Mouse (Mus musculus) hindbrain, embryonic 14.5 days (tissue): ENCODE data around the gene Ksr1. TPM values are rescaled to one million over a fixed set of nuclear protein-coding genes. Genes with fewer than 3 reads are reported as not detected.
"Not testable (repeated sequence)": the region's sequence is repeated elsewhere in the genome, so short reads cannot be mapped to it uniquely, and the experiment has no call there.

Experiments
- ATAC-seq: fragments of 200-750 bp; cut with Nextera tagmentation; 2 replicates; pipeline ENCODE4 v1.8.0; 2017; ENCODE audit warnings: moderate number of reproducible peaks, mild to moderate bottlenecking, moderate TSS enrichment, moderate library complexity; ENCODE audit not compliant: low FRiP score
- DNase-seq: peaks from one replicate; pipeline ENCODE4 v3.0.0-alpha.2; 2015; ENCODE audit warnings: low spot score
- H3K27ac ChIP-seq: fragments of 300-500 bp; sonication (generic); 2 replicates; pipeline ENCODE4 v1.5.1; 2014; ENCODE audit warnings: mild to moderate bottlenecking, moderate library complexity
- H3K27me3 ChIP-seq: fragments of 300-500 bp; sonication (generic); 2 replicates; pipeline ENCODE4 v1.6.1; 2014; ENCODE audit warnings: mild to moderate bottlenecking, low read length, mixed read lengths; ENCODE audit not compliant: control insufficient read depth, insufficient read depth
- H3K36me3 ChIP-seq: fragments of 300-500 bp; sonication (generic); replicated peaks from 2 replicates; pipeline ENCODE4 v1.6.1; 2014; ENCODE audit not compliant: control insufficient read depth, insufficient read depth
- H3K4me1 ChIP-seq: fragments of 300-500 bp; sonication (generic); replicated peaks from 2 replicates; pipeline ENCODE4 v1.6.1; 2014; ENCODE audit warnings: antibody characterized with exemption, low read length, mixed read lengths; ENCODE audit not compliant: control insufficient read depth, insufficient read depth
- H3K4me2 ChIP-seq: fragments of 300-500 bp; sonication (generic); replicated peaks from 2 replicates; pipeline ENCODE4 v1.6.1; 2014; ENCODE audit warnings: mild to moderate bottlenecking, moderate library complexity
- H3K4me3 ChIP-seq: fragments of 300-500 bp; sonication (generic); replicated peaks from 2 replicates; pipeline ENCODE4 v1.5.1; 2014; ENCODE audit warnings: mild to moderate bottlenecking, low read length
- H3K9ac ChIP-seq: fragments of 300-500 bp; sonication (generic); 2 replicates; pipeline ENCODE4 v1.6.1; 2014
- H3K9me3 ChIP-seq: fragments of 300-500 bp; sonication (generic); 2 replicates; pipeline ENCODE4 v1.6.1; 2016; ENCODE audit warnings: low read length; ENCODE audit not compliant: control insufficient read depth
- WGBS: fragments of 180-500 bp; shearing (Covaris S2); extraction: QIAGEN DNeasy Blood & Tissue Kit; methylation state at CpG from one replicate; pipeline ENCODE4 v1.1.7; 2014; 5-methylcytosine and 5-hydroxymethylcytosine counted together
- polyA plus RNA-seq: library from polyadenylated mRNA; unstranded; fragments of >200 nt; fragmentation: Nextera tagmentation; extraction: Ambion mirVana; gene quantifications from 2 replicates; pipeline ENCODE4 v1.2.1, GENCODE M21; 2014

The Ksr1 gene
- polyA plus RNA-seq, 1 experiment from 2014 or later: 7.7 TPM

DNA sequence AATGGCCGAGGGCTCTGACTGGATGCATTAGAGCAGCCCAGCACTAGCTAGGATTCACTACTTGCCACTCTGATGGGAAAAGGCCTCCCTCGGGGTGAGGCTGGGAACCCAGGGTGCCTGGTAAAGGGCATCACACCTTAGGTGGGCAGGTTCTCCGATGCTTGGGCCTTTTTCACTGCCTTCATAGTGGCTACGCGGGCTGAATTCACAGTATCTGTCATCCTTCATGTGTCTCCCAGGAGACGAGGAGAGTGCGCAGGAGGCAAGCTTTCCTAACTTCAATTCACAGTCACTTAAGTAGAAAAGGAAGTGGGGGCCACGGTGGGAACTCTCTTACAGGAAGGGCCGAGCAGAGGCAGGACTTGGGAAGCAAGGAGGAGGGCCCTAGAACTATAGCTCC is 132.4 kb downstream of the Ksr1 start:
- H3K9ac ChIP-seq: no peak overlapping the region

DNA sequence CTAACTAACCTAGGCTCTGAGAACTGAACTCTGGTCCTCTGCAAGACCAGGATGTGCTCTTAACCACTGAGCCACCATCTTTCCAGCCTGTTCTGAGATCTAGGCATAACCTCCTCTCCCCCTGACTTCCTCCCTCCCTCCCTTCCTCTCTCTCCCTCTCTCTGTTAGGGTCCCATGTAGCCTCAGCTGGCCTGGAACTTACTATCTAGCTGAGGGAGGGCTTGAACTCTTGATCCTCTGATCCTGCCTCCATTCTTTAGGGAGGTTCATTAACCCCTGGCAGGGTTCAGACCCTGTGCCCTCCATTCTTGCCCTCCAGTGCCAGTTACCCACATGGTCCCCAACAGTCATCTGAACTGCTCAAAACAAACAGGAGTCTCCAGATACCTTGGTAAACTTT is 133.2 kb downstream of the Ksr1 start:
- Histone ChIP-seq H3K4me1 (no peaks in the 10 kb centered on the region), H3K9ac (no peak overlapping the region), H3K36me3 (peaks cover 3% of the 10 kb centered on the region; the same call in 1 of the 2 replicates), H3K4me3 (no peak overlapping the region), H3K9me3 (no peaks in the 10 kb centered on the region), H3K27ac (no peak overlapping the region), H3K4me2 (no peak overlapping the region), H3K27me3 (no peaks in the 10 kb centered on the region)
- ATAC-seq: no peak
- DNase-seq: no peak

More for the DNA sequence above, 132.4 kb downstream of the Ksr1 start:
- no peak for ATAC-seq
- DNase-seq: no peak
- Histone ChIP-seq H3K36me3 (peaks cover 7% of the 10 kb centered on the region), H3K4me2 (no peak overlapping the region), H3K4me1 (no peaks in the 10 kb centered on the region), H3K27ac (no peak overlapping the region), H3K27me3 (no peaks in the 10 kb centered on the region), H3K9me3 (no peaks in the 10 kb centered on the region), H3K4me3 (no peak overlapping the region)
- 59% methylated on average over 9 of the region's 9 CpGs for WGBS

DNA sequence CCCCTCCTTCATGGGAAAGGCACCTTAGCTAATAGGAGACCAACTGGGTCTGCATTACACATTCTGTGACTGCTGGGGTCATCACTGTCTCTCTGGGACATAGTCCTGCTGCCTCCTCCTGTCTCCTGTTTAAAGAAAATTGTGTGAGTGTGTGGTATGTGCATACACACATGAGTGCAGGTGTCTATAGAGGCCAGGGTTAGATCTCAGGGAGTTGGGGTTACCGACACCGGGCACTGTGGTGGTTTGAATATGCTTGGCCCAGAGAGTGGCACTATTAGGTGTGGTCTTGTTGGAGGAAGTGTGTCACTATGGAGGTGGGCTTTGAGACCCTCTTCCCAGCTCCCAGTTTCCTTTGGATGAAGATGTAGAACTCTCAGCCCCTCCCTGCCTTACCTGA is 133.7 kb downstream of the Ksr1 start:
- WGBS: 100% methylated on average over 2 of the region's 2 CpGs
- peaks cover 3% of the 10 kb centered on the region; the same call in 1 of the 2 replicates for H3K36me3 ChIP-seq
- H3K4me3 ChIP-seq: no peak overlapping the region
- H3K27me3 ChIP-seq: no peaks in the 10 kb centered on the region
- DNase-seq: no peak
- no peak for ATAC-seq
- no peaks in the 10 kb centered on the region for H3K4me1 ChIP-seq
- H3K9ac ChIP-seq: no peak overlapping the region
- no peaks in the 10 kb centered on the region for H3K9me3 ChIP-seq
- H3K4me2 ChIP-seq: no peak overlapping the region
- H3K27ac ChIP-seq: no peak overlapping the region

DNA sequence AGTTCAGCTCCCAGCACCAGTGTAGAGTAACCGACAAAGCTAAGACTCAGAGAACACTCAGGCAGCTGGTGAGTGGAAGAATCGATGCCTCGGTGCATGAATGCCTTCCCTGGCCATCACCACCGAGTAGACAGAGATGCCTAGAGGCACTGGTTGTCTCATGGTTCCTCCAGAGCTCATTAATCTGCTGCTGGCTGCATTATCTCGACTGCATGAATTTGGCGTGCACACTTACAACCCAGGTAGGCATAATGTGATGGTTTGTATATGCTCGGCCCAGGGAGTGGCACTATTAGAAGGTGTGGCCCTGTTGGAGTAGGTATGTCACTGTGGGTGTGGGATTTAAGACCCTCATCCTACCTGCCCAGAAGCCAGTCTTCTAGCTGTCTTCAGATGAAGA is 137.3 kb downstream of the Ksr1 start:
- DNase-seq (no peak), ATAC-seq (no peak)
- Histone ChIP-seq H3K36me3 (no peaks in the 10 kb centered on the region), H3K4me1 (no peaks in the 10 kb centered on the region), H3K4me3 (no peak overlapping the region), H3K9me3 (no peaks in the 10 kb centered on the region), H3K27me3 (no peaks in the 10 kb centered on the region), H3K9ac (no peak overlapping the region), H3K27ac (no peak overlapping the region), H3K4me2 (no peak overlapping the region)
- 78% methylated on average over 7 of the region's 7 CpGs for WGBS

- Histone ChIP-seq H3K9me3 (no peaks in the 10 kb centered on the region), H3K27me3 (no peaks in the 10 kb centered on the region), H3K27ac (no peak overlapping the region), H3K4me2 (no peak overlapping the region), H3K4me3 (no peak overlapping the region), H3K36me3 (no peaks in the 10 kb centered on the region), H3K4me1 (no peaks in the 10 kb centered on the region), H3K9ac (no peak overlapping the region)
- DNase-seq (no peak), ATAC-seq (no peak)
- 75% methylated on average over 6 of the region's 6 CpGs for WGBS
These were observed 138.0 kb downstream of the Ksr1 start for GRCm38 (mm10) chr11:79008007-79008775.

- ATAC-seq, H3K9ac ChIP-seq, DNase-seq, H3K27ac ChIP-seq, H3K9me3 ChIP-seq, H3K4me3 ChIP-seq, H3K4me1 ChIP-seq, H3K36me3 ChIP-seq, H3K27me3 ChIP-seq, H3K4me2 ChIP-seq: not testable (repeated sequence)
- WGBS: 84% methylated on average over 3 of the region's 3 CpGs
These were observed 138.9 kb downstream of the Ksr1 start for GRCm38 (mm10) chr11:79007356-79007755.

GRCm38 (mm10) chr11:79006417-79006816 is 139.8 kb downstream of the Ksr1 start:
- 75% methylated on average over 5 of the region's 5 CpGs for WGBS

DNA sequence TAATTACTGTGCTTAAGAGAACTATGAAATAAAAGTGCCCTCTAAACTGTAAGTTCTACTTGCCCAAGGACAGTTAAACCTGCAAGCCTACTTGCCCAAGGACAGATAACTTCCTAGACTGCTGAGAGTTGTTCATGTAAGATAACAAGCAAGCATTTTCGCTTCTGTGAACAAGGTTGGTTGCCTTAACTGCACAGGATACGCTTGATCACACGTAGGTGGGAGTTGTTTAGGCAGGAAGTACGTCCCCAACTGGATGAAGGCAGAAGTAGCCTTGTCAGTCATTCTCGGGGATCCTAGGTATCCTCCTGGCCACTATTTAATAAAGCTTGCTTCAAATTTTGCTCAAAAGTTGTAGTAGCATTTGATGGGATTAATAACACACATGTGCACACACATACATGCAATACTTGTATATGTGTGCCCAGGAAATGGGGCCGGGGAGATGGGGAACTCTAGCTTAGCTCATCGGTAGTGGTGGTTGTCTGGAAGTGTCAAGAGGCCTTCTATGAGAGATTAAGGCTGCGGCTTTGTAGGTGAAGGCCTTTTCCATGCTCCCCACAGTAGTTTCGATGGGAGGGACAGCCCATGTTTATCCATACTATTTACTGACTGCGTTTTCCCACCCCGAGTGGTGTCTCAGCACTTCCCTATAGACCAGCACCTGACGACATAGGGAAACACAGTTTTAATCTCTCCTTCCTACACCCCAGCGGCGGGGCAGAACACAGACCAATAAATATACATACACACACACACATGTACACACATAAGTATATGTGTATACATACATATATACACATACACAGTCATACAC is 140.4 kb downstream of the Ksr1 start:
- 92% methylated on average over 14 of the region's 14 CpGs for WGBS
- ATAC-seq: no peak
- no peak overlapping the region for H3K4me2 ChIP-seq

More at GRCm38 (mm10) chr11:79006417-79006816, 139.8 kb downstream of the Ksr1 start:
- no peak overlapping the region for H3K4me2 ChIP-seq
- H3K27me3 ChIP-seq: no peaks in the 10 kb centered on the region
- no peaks in the 10 kb centered on the region for H3K4me1 ChIP-seq
- no peaks in the 10 kb centered on the region for H3K36me3 ChIP-seq
- no peak for DNase-seq
- no peaks in the 10 kb centered on the region for H3K9me3 ChIP-seq
- no peak overlapping the region for H3K4me3 ChIP-seq
- H3K27ac ChIP-seq: no peak overlapping the region
- ATAC-seq: no peak
- H3K9ac ChIP-seq: no peak overlapping the region

DNA sequence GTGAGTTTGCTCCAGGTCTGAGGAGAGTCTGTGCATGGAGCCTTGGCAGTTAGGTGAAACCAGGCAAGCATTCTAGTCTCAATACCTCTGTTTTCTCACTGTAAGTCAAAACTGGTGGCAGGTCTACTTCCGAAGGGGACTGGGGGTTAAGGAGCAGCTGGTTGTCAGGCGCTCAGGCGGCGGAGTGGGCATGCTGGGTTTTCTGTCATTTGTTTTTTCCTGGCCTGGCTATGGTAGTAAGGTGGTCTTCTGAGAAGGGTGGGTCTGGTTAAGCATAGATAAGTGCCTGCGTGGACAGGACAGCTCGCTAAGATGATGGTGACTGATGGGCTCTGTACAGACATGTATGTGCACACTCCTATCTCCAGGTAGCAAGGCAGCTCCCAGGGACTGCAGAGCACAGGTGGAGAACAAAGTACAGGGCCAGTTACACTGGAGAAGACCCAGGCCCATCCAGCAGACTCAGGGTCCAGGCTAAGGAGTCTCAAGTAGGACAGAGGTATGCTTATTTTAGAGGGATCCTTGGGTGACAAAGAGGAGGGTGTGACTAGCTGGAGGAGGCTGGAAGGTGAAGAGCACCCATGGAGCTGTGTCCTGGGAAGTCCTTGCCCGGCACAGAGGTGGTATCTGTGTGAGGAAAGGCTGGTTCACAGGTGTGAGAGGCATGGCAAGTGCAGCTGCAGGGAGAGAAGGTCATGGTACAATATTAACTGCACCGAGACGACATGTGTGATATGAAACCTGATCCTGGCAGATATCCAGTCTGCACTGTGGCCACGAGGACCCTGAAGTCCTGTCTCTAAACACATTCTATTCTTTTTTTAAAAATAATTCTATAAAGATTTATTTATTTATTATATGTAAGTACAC is 142.2 kb downstream of the Ksr1 start:
- ATAC-seq: no peak

More for the DNA sequence above, 140.4 kb downstream of the Ksr1 start:
- no peak overlapping the region for H3K9ac ChIP-seq
- H3K4me1 ChIP-seq: no peaks in the 10 kb centered on the region
- no peak for DNase-seq
- no peak overlapping the region for H3K27ac ChIP-seq
- no peak overlapping the region for H3K4me3 ChIP-seq
- H3K27me3 ChIP-seq: no peaks in the 10 kb centered on the region
- no peaks in the 10 kb centered on the region for H3K36me3 ChIP-seq
- H3K9me3 ChIP-seq: no peaks in the 10 kb centered on the region

More for the DNA sequence above, 142.2 kb downstream of the Ksr1 start:
- 81% methylated on average over 10 of the region's 10 CpGs for WGBS
- Histone ChIP-seq H3K9ac (no peak overlapping the region), H3K9me3 (no peaks in the 10 kb centered on the region), H3K4me1 (no peaks in the 10 kb centered on the region), H3K4me3 (no peak overlapping the region), H3K27me3 (no peaks in the 10 kb centered on the region), H3K36me3 (no peaks in the 10 kb centered on the region), H3K4me2 (no peak overlapping the region), H3K27ac (no peak overlapping the region)
- DNase-seq: no peak
